Mouse (Mus musculus) T-helper 2 cell (primary cell): ENCODE data around the gene Tepsin.

Experiments used
- in situ Hi-C: fragments of 300-600 bp; cut with MboI, MseI; formaldehyde crosslinking; loops from one replicate; pipeline ENCODE4 v1.15.1; 2025; ENCODE audit warnings: high pct_unique_total_duplicates

The Tepsin gene

DNA sequence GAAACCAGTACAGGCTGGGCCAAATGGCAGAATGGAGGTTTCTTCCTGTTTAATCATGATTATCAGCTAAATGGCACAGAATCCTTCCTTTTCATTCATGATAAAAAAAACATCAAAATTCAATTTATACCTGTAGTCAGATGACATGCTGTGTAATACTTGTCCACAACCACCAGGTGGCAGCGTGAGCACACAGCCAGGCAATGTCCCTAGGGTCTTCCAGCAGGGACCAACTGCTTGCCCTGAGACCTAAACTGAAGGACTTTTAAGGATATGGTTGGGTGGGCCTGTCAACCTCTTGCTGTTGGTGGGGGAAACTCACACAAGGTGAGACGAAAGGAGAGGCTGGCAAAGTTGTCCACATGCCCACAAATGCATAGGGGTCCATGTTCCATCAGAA, 12.5 kb upstream of the Tepsin start:
- in situ Hi-C loops = no loop called here

DNA sequence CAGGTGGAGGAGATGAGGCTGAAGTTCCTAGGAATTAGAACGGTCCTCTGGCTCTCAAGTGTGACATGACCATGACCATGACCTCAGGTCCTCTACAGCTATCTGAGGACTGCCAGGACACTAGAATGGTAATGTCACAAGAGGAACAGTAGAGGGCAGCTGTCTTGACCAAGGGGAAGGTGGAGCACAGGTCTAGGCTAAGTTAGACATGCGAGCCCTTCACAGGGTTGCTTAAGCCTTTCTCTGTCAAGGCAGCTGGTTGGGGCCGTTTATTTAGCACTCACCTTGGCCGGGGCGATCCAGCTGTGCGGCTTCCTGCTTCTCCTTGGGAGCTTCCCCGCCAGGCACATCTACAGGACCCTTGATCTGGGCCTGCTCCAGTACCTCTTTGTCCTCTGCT, 12.0 kb upstream of the Tepsin start:
- in situ Hi-C loops = no loop called here

DNA sequence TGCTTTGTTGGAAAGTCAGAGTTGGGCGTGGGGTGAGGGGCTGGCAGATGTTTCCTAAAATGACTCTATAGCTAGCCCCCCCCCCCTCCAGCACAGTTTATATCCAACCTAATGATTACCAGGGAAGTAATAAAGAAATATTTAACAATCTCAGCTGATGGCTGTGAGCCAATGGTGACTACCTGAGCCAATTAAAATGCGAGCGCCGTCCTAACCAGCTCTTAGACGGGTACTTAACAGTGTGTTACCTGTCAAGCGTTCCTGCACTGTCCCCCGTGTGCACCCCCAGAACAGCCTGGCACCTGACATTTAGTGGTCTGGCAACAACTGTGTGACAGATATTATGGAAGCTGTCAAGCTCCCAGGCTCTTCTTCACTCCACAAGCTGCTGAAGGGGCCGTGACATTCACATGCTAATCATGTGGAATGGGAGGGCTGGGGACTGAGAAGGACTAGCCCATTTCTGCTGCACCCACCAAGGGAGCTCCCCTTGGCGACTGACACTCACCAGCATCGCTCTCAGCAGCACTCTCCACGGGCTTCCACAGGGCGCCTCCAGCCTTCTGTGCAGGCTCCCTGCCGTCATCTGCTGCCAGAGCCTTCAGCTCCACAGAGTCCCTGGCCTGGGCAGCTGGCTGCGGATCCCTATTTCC, 11.2 kb upstream of the Tepsin start:
- in situ Hi-C loops = no loop called here

DNA sequence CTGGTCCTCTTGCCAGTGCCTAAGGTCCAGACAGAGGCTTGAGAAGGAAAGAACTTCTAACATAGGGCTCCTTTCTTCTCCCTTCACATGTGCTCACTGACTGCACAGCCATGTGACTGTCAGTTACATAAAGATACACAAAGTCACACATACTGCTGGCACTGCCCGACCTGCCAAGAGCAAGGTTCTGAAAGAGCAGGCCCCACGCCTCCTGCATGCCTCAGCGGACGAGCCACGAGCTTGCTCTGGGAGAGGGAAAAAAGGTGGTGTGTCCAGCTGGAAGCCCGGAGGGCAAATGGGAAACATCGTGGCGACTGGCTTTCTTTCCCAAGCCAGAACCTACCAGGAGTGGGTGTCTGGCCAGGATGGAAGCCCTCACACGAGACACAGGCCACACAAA, 9.3 kb upstream of the Tepsin start:
- in situ Hi-C loops = no loop called here

DNA sequence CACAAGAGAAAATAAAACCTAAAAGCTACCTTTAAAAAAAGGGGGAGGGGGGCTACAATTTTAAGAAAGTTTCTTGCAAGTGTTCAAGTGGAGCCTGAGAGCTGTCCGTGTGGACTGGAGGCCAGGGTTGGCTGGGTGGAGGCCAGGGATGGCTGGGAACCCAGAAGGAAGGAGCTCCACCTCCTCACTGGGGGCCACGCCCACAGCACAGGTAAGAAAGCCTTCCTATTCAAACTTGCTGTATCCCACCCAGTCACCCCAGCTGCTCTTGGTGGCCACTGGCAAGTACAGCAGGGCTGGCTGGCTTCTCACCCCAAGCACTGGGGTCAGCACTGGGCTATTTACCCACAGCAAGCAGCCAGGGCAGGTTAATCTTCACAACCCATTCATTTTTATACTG, 8.5 kb upstream of the Tepsin start:
- in situ Hi-C loops = no loop called here

DNA sequence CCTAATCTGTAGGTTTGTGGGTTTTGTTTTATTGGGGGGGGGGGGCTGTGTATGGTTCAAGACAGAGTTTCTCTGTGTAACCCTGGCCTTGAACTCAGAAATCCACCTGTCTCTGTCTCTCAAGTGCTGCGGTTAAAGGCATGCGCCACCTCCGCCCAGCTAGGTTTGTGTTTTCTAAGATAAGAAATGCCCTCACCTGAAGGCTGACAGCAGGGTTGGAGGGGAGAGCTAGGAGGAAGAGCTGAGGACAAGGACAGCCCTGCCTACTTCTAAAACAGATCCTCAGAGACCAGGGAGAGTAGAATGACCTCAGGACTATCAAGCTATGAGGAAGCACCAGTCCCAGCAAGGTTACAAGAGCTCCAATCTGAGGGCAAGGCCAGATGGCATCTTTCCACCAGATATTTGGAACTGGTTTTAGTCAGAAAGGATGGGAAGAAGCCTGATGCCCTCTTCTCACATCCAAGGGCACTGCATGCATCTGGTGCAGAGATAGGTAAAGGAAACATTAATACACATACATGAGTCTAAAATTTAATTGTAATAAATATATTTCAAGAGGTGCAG, 5.0 kb upstream of the Tepsin start:
- in situ Hi-C loops = no loop called here

DNA sequence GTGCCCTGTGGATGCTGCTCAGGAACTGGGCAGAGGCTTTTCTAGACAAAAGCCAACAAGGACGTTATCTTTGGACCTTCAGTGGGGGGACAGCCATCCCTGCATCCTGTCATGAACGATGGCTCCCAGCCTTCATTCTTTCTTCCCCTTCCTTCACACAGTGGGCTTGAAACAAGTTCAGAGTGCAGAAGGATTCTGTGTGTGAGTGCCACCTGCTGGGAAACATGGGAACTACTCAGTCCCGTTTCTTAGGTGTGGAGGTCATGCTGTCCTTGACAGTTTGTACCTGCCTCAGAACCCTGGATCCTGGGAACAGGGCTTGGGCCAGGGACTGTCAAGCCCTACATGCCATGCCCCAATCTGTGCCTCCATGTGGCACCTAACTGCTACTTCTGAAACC, 2.5 kb upstream of the Tepsin start:
- in situ Hi-C loops = no loop called here

DNA sequence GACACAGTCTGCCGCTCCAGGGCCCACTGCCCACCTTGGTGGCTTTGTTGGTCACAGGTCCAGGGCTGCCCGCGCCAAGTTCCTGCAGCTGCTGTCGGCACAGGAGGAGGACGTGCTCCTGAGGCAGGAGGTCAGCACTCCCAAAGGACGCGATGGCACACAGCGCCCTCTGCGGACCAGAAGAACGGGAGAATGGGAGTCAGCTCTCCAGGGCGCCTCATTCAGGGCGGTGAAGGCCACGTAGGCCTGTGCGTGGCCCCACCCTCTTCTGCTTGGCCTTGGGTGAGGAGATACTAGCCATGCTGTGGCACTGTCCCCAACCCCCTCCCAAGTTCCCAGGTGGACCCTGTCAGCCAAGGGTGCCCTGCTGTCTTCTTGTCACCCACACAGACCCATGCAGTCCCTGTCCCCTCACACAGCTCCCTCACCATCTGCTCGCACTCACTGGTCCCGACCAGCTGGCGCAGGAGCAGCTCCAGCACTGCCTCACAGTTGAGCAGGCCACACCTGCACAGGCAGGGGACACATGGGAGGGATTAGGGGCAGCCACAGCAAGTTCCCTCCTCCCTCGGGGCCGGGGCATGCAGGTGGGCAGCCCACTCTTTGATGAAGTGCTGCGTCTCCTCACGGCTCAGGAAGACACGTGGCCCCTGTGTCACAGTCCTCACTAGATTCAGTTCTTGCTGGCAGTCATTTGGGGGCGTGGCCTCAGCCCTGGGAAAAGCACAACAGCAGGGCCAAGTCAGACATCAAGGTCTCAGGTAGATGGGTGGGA, 5.5 kb downstream of the Tepsin start:
- in situ Hi-C loops = no loop called here

DNA sequence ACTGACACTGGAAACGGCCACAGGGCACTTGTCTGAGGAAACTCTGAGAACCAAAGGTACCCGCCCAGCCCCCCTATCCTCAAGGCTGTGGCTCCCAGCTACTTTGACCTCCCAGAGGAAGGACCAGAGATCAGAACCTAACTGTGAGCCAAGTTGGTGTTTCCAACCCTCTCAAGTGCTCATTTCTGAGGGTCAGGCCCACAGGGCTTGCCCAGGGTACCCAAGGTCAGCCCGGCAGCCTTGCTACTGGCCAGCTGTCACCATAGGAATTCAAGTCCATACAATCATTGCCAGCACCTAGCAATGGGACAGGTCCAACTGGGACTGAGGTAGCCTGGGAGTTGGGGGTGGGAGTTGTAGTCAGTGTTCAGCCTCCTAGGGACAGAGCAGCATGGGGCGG, 7.9 kb downstream of the Tepsin start:
- in situ Hi-C loops = no loop called here

DNA sequence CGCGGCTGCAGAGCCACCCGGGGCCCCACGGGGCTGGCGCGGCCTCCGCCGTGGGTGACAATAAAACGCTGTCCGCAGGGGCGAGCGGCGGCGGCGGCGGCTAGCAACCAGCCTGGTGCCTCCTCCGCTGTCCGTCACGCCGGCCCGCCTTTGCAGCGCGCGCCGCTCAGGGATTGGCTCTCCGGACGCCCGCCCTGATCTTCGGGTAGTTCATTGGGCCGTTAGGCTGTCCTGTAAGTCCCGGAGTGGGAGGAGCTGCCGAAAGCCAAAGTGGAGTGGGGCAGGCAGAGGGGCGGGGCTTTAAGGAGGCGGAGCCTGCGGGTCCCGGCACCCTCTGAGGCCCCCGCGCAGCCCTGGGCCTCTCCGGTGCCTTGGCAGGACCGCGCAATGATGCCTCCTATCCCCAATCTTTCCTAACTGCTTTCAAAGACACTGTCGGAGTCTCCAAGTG, 11.8 kb downstream of the Tepsin start, which contains the start of gene Cep131:
Gene Cep131, minus strand, starts transcription at position 126 of the 451 bp plus-strand sequence.
- in situ Hi-C loops = no loop called here

DNA sequence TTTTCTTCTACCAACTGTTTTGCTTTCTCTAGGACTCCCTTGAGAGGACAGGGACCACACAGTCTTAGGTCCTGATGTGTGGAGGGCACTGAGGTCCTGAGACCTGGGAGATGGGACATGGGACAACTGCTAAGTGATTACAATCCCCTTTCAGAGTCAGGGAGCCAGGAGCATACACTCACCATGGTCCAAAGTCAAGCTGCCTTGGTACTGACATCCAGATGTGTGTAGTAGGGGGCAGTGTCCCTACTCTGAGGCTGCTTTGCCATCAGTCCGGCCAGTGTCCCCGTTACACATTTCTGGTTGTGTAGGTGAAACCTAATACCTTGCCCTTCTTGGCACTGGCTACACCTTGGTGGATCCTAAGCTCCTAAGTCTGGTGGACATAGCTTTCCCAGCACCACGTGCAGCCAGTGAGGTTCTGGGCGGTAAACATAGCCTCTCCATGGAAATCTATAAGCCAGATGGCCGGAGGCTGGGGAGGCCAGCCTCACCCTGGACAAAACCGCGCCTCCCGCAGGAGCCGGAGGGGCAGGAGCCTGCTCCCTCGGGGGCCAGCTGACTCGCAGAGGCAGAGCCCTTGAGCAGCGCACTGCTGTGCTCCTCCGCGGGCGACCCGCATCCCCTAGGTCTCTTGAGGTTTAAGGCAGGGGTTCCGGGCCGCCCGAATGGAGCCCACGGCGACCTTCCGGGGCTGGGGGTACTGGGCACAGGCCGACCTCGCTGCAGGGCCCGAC, 12.5 kb downstream of the Tepsin start:
- in situ Hi-C loops = no loop called here

DNA sequence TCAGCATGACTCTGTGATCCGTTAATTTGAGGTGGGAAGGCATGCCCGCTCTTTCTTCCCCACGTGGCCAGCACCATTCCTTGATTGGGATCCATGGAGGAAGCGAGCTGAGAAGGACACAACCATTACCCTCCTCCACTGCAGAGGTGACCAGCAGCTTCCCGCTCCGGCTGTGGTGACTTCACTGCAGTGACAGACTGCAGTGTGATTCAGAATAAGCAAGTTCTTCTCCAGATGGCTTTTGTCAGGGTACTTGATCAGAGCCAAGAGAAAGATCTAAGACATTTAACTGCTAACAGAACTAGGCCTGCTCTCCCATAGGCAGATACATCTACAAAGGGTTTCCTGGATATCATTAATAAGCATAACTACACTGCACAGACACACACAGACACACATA, 18.2 kb downstream of the Tepsin start:
- in situ Hi-C loops = no loop called here

DNA sequence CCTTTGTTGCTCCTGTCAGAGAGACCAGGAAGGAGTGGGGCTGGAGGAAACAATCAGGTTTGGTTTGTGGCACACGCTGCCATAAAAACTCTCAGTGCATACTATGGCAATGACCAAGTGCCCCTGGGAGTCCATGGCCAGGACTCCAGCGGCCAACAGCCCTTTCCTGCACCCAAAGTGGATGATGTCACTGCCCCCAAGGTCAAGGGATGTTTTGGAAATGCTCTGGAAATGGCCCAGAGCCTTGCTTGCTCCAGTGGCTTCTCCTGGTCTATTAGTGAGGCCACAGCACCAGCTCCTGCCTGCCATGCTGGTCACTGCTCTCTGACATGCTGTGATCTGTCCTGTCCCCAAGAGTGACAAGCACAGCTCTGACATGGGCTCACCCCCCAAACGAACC, 22.3 kb downstream of the Tepsin start:
- in situ Hi-C loops = no loop called here

DNA sequence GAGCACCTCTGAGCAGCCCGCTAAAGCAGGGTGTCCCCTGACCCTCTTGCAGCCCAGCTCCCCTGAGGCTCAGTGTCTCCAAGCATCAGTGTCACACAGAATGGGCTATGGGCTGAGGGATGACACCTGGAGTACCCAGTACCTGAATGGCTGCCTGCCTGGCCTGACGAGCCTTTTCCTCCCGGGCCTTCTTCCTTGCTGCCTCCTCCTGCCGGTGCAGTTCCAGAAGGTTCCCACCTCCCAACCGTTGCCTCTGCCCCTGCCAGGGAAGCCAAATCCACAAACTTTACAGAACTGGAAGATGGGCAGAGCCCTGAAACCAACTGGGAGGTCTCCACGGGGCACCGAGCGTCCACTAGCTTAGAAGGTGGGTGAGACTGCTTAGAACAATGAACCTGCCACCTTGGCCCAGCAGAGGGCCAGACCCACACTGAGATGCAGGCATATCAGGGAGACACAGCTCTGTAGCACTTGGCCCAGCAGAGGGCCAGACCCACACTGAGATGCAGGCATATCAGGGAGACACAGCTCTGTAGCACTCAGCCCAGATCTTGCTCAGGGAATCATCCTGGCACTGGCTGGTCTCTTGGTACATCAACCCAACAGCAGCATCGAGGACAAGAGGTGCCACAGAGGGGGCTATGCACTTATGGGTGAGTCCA, 25.4 kb downstream of the Tepsin start:
- in situ Hi-C loops = no loop called here

DNA sequence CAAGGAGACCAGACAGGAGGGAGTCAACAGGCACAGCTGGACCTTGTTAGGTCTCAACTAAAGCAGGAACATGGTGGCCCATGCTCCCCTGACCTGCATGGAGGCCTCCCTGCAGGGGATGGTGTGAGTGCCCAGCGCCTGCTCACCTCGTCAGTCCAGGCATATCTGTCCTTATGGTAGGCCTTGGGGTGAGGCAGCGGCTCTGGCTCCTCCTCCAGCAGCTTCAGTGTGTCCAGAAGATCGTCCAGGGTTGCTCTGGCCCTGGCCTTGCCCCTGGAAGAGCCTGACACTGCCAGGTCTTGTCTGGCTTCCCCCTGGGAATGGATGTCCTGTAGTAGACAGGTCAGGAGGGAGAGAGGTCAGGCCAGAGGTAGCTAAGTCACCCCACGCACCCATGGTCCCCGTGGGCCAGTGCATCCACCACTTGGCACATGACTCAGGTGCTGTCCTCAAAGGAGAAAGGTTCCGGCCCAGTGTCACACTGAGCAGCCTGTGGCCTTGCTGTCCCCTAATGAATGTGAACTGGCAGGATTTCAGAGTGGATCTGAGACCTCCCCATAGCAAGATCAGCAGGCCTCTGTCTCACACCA, 26.7 kb downstream of the Tepsin start:
- in situ Hi-C loops = no loop called here

DNA sequence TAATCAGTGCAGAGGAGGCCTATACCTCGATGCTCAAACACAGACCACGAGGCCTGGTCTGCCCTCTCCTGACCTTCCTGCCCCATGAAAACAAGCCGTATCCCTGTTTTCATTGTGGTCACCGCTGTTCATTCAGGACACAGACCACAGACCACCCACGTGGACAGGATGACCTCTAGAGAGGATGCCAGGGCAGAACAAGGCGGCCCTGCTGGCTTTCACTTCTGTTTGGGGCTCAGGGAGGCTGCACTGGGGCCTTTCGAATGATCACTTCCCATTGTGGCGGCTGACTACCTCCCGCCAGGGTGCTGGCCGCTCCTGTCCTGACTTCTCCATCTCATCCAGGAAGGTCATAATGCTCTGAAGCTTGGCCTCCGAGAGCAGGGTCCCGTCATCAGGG, 27.5 kb downstream of the Tepsin start:
- in situ Hi-C loops = no loop called here

DNA sequence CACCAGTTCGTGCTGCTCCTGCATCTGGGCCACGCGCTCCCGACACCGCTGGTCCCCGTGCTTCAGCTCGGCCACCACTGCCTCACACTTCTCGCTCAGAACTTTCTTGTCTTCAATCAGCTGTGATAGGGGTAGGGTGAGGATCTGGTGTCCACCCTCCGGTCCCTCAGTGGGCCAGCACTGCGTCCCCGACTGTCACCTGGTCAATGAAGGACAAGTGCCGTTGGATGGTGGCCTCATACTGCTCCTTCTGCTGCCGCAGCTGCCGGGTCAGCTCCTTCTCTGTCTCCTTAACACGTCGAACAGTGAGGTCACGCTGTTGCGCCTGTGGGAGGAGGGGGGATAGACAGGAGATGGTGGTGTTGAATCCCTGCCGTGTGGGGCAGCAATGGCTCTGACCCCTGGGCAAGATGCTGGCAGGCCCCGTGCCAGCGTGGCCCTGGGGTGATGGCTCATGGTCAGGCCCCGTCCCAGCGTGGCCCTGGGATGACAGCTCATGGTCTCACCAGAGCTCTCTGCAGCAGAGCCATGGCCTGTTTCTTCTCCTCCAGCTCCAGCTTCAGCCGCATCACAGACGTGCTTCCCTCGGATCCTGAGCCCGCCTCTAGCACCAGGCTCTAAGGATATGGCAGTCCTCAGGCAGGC, 28.1 kb downstream of the Tepsin start:
- in situ Hi-C loops = no loop called here

DNA sequence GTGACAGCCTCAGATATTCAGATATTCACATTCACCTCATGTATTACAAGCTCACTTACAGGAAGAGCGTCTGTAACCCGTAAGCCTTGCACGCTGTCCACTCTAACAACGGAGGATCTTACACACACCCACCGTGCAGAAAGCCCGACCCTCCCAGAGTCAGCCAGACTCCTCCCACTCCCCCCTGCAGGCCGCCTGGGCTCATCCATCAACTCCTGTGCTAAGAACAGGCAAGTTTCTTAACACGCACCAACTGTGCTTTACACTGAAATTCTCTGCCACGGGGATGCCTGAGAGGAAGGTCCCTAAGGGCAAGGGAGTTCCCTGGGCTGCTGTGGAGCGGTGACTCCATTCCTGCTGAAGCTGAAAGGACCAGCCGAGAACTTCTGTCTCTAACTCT, 29.3 kb downstream of the Tepsin start:
- in situ Hi-C loops = no loop called here

DNA sequence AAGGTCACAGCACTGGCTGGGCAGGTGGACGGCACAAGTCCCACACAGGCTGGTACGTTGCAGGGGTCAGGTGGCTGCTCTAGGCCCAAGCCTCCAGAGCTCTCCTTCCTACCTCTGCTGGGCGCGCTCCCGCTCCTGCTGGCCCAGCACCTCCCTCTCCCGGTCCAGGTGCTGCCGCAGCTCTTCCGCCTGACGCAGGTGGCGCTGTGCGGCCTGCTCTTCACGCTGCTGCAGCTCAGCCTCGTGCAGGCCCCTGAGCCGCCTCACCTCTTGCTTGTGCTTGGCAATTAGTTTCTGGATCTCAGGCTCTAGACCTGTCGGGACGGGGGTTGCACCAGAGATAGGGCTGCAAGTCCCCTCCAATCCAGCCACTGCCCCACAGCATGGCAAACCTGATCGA, 30.7 kb downstream of the Tepsin start:
- in situ Hi-C loops = no loop called here

DNA sequence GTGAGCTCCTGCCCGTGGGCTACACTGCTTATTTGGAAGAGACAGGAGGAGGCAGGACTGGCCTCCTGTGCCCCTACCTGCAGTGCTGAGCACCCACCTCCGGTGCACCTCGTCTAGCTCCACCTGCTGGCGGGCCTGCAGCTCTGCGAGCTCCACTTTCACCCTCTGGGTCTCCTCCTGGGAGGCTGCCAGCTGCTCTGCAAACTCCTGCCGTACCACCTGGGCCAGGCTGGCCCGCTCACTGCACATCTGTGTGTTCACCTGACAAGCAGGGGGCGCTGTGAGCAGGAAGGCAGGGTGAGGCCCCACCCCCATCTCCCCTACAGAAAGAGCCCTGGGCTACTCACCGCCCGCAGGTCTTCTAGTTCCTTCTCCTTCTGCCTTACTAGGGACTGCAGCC, 33.2 kb downstream of the Tepsin start:
- in situ Hi-C loops = no loop called here

DNA sequence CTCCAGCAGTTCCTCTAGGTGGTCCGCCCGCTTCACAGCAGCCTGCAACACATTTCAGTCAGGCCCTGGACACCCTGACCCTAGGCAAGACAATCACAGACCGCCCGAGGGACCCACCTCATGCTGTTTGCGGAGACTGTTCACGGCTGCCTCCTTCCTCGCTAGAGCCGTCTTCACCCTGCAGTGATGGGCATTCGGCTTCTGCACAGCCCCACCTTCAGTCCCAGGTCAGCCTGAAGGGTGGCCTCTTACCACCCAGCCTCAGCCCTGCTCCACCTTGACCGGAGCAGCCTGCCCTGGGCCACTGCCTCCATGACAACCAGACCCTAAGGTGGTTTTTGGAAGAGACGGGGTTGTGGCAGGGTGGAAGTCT, 33.9 kb downstream of the Tepsin start:
- in situ Hi-C loops = no loop called here
